Mouse (Mus musculus): ENCODE data around the gene Prdm16. TPM values are rescaled to one million over a fixed set of nuclear protein-coding genes. Genes with fewer than 3 reads are reported as not detected.
A peak's percentile ranks its signal among the peaks of the same experiment; 100 is the strongest.

Gene Prdm16
- total RNA-seq, 2 experiments from 2014 or later, result 20.7 to 22.2 TPM

- intact Hi-C loops (cut with DNase I), result no loop called here
- DNase-seq, result peak; percentile 81 to 83
Measured at GRCm38 (mm10) chr4:154527506-154527905, 109.2 kb downstream of the Prdm16 start.

GRCm38 (mm10) chr4:154526351-154526786 lies 110.3 kb downstream of the Prdm16 start:
- DNase-seq, result no peak
- intact Hi-C loops (cut with DNase I), result no loop called here

GRCm38 (mm10) chr4:154523898-154524297 lies 112.8 kb downstream of the Prdm16 start:
- intact Hi-C loops (cut with DNase I), result no loop called here
- no peak for DNase-seq

- no peak for DNase-seq
- intact Hi-C loops (cut with DNase I), result no loop called here
Measured at GRCm38 (mm10) chr4:154521881-154522676, 114.6 kb downstream of the Prdm16 start.

GRCm38 (mm10) chr4:154519470-154520037 lies 117.1 kb downstream of the Prdm16 start:
- intact Hi-C loops (cut with DNase I), result loop anchor here (10.0 kb wide), 1 partner anchor 195 kb away; no protein-coding TSS in a partner anchor
- peak in 1 of 2 experiments; percentile 60 for DNase-seq

- no peak for DNase-seq
- intact Hi-C loops (cut with DNase I), result loop anchor here (10.0 kb wide), 1 partner anchor 193 kb away; no protein-coding TSS in a partner anchor
Measured at GRCm38 (mm10) chr4:154517991-154518390, 118.7 kb downstream of the Prdm16 start.

- no peak for DNase-seq
- intact Hi-C loops (cut with DNase I), result loop anchor here (10.0 kb wide), 1 partner anchor 192 kb away; no protein-coding TSS in a partner anchor
Measured at GRCm38 (mm10) chr4:154516470-154516869, 120.2 kb downstream of the Prdm16 start.

- intact Hi-C loops (cut with DNase I), result loop anchor here (10.0 kb wide), 1 partner anchor 189 kb away; no protein-coding TSS in a partner anchor
- DNase-seq, result no peak
Measured at GRCm38 (mm10) chr4:154513664-154514063, 123.0 kb downstream of the Prdm16 start.

- intact Hi-C loops (cut with DNase I), result loop anchor here (10.0 kb wide), 1 partner anchor 188 kb away; no protein-coding TSS in a partner anchor
- no peak for DNase-seq
Measured at GRCm38 (mm10) chr4:154512518-154513090, 124.1 kb downstream of the Prdm16 start.

GRCm38 (mm10) chr4:154511767-154512166 lies 124.9 kb downstream of the Prdm16 start:
- no peak for DNase-seq
- intact Hi-C loops (cut with DNase I), result loop anchor here (10.0 kb wide), 1 partner anchor 187 kb away; no protein-coding TSS in a partner anchor

- DNase-seq, result peak in 1 of 2 experiments; percentile 43
- intact Hi-C loops (cut with DNase I), result no loop called here
Measured at GRCm38 (mm10) chr4:154506774-154507435, 129.8 kb downstream of the Prdm16 start.

GRCm38 (mm10) chr4:154505313-154505712 lies 131.4 kb downstream of the Prdm16 start:
- intact Hi-C loops (cut with DNase I), result no loop called here
- DNase-seq, result no peak

GRCm38 (mm10) chr4:154503260-154503829 lies 133.3 kb downstream of the Prdm16 start:
- intact Hi-C loops (cut with DNase I), result no loop called here

GRCm38 (mm10) chr4:154502403-154503000 lies 134.2 kb downstream of the Prdm16 start:
- intact Hi-C loops (cut with DNase I), result no loop called here
- peak; percentile 42 to 49 for DNase-seq

More at GRCm38 (mm10) chr4:154503260-154503829, 133.3 kb downstream of the Prdm16 start:
- DNase-seq, result no peak

- no peak for DNase-seq
- intact Hi-C loops (cut with DNase I), result no loop called here
Measured at GRCm38 (mm10) chr4:154500695-154501094, 136.0 kb downstream of the Prdm16 start.

- peak; percentile 91 to 93 for DNase-seq
- intact Hi-C loops (cut with DNase I), result loop anchor here (5.0 kb wide), 1 partner anchor 137 kb away; the partner anchor contains the start of gene Prdm16
Measured at GRCm38 (mm10) chr4:154499701-154500523, 136.8 kb downstream of the Prdm16 start.

- peak; percentile 64 to 70 for DNase-seq
- intact Hi-C loops (cut with DNase I), result loop anchor here (5.0 kb wide), 1 partner anchor 140 kb away; the partner anchor contains the start of gene Prdm16
Measured at GRCm38 (mm10) chr4:154497423-154498175, 139.1 kb downstream of the Prdm16 start.

GRCm38 (mm10) chr4:154496991-154497390 lies 139.7 kb downstream of the Prdm16 start:
- intact Hi-C loops (cut with DNase I), result loop anchor here (5.0 kb wide), 1 partner anchor 140 kb away; the partner anchor contains the start of gene Prdm16
- DNase-seq, result peak; percentile 97

Data from heart, postnatal 10 days (tissue).